Mouse (Mus musculus) testis, adult 2 months (tissue): ENCODE results near the gene Dusp27.

Experiments
- CTCF ChIP-seq: fragments of 200-500 bp; IDR thresholded peaks from 2 replicates; pipeline ENCODE4 v1.5.1; 2012; ENCODE audit warnings: low read depth, mild to moderate bottlenecking, inconsistent platforms, low read length, moderate library complexity; ENCODE audit not compliant: control insufficient read depth, insufficient read depth, insufficient replicate concordance
- POLR2A ChIP-seq: fragments of 200-500 bp; IDR thresholded peaks from 2 replicates; pipeline ENCODE4 v1.6.1; 2012; ENCODE audit warnings: low read depth, mild to moderate bottlenecking, inconsistent platforms, low read length, moderate library complexity; ENCODE audit not compliant: control insufficient read depth

- no peak for TF ChIP-seq CTCF
- no peak for TF ChIP-seq POLR2A
These were observed 22.9 kb downstream of the Dusp27 start for GRCm38 (mm10) chr1:166104858-166105257.
